Mouse (Mus musculus) heart, adult 8-10 months (tissue): ENCODE measurements around the gene Grasp. TPM values are rescaled to one million over a fixed set of nuclear protein-coding genes. Genes with fewer than 3 reads are reported as not detected.

Experiments used
- DNase-seq: peaks from one replicate; pipeline ENCODE4 v3.0.0; 2022; ENCODE audit warnings: low spot score
- total RNA-seq, 4 experiments: library from RNA; stranded (reverse); gene quantifications; 2 replicates each; pipeline ENCODE4 v1.2.4; 2022

Grasp gene
- total RNA-seq, 4 experiments from 2014 or later, result 7.6 to 10.2 (median 9.5) TPM

GRCm38 (mm10) chr15:101227971-101228370 lies 4.0 kb downstream of the Grasp start:
- peak; percentile 85 for DNase-seq

GRCm38 (mm10) chr15:101228866-101229590 lies 5.0 kb downstream of the Grasp start:
- DNase-seq, result no peak

GRCm38 (mm10) chr15:101230503-101230902 lies 6.5 kb downstream of the Grasp start:
- DNase-seq, result no peak

- DNase-seq, result no peak
Measured at GRCm38 (mm10) chr15:101230995-101231647, 7.1 kb downstream of the Grasp start.

GRCm38 (mm10) chr15:101231648-101232180 lies 7.7 kb downstream of the Grasp start:
- no peak for DNase-seq

GRCm38 (mm10) chr15:101232607-101233006 lies 8.6 kb downstream of the Grasp start:
- no peak for DNase-seq

- DNase-seq, result no peak
Measured at GRCm38 (mm10) chr15:101233183-101233582, 9.2 kb downstream of the Grasp start.

- no peak for DNase-seq
Measured at GRCm38 (mm10) chr15:101233641-101234275, 9.8 kb downstream of the Grasp start.

GRCm38 (mm10) chr15:101234611-101235341 lies 10.8 kb downstream of the Grasp start:
- DNase-seq, result no peak

GRCm38 (mm10) chr15:101235342-101235698 lies 11.3 kb downstream of the Grasp start:
- no peak for DNase-seq

GRCm38 (mm10) chr15:101235728-101236327 lies 11.8 kb downstream of the Grasp start:
- no peak for DNase-seq

GRCm38 (mm10) chr15:101236878-101237277 lies 12.9 kb downstream of the Grasp start:
- peak; percentile 67 for DNase-seq

- no peak for DNase-seq
Measured at GRCm38 (mm10) chr15:101238885-101239511, 15.0 kb downstream of the Grasp start.

- no peak for DNase-seq
Measured at GRCm38 (mm10) chr15:101239821-101240220, 15.8 kb downstream of the Grasp start.

GRCm38 (mm10) chr15:101240799-101241204 lies 16.8 kb downstream of the Grasp start:
- DNase-seq, result peak; percentile 92

GRCm38 (mm10) chr15:101241236-101241635 lies 17.2 kb downstream of the Grasp start:
- DNase-seq, result peak; percentile 51

- DNase-seq, result no peak
Measured at GRCm38 (mm10) chr15:101241853-101242252, 17.9 kb downstream of the Grasp start.

GRCm38 (mm10) chr15:101242645-101243044 lies 18.7 kb downstream of the Grasp start:
- DNase-seq, result peak; percentile 74

- no peak for DNase-seq
Measured at GRCm38 (mm10) chr15:101244012-101244411, 20.0 kb downstream of the Grasp start.

GRCm38 (mm10) chr15:101246231-101247154 lies 22.5 kb downstream of the Grasp start:
- peak; percentile 97 for DNase-seq
